Mouse (Mus musculus) testis, adult 2 months (tissue): ENCODE results near the gene Pfkm. TPM values are rescaled to one million over a fixed set of nuclear protein-coding genes. Genes with fewer than 3 reads are reported as not detected.
A peak's percentile ranks its signal among the peaks of the same experiment; 100 is the strongest.

Source experiments
- H3K27ac ChIP-seq: fragments of 200-500 bp; 2 replicates; pipeline ENCODE4 v1.5.1; 2012; ENCODE audit warnings: low read depth, low read length; ENCODE audit not compliant: control insufficient read depth, insufficient read depth
- H3K27me3 ChIP-seq: fragments of 200-500 bp; 2 replicates; pipeline ENCODE4 v1.6.1; 2012; ENCODE audit warnings: mild to moderate bottlenecking, low read length, moderate library complexity; ENCODE audit not compliant: control insufficient read depth, insufficient read depth
- H3K36me3 ChIP-seq: fragments of 200-500 bp; 2 replicates; pipeline ENCODE4 v1.6.1; 2012; ENCODE audit warnings: mild to moderate bottlenecking, low read length; ENCODE audit not compliant: control insufficient read depth, insufficient read depth
- H3K4me1 ChIP-seq: fragments of 200-500 bp; 2 replicates; pipeline ENCODE4 v1.6.1; 2012; ENCODE audit warnings: low read length; ENCODE audit not compliant: control insufficient read depth, insufficient read depth
- H3K4me3 ChIP-seq: fragments of 200-500 bp; 2 replicates; pipeline ENCODE4 v1.5.1; 2012; ENCODE audit warnings: low read depth, mild to moderate bottlenecking, low read length, moderate library complexity, mixed read lengths; ENCODE audit not compliant: control insufficient read depth
- CTCF ChIP-seq: fragments of 200-500 bp; IDR thresholded peaks from 2 replicates; pipeline ENCODE4 v1.5.1; 2012; ENCODE audit warnings: low read depth, mild to moderate bottlenecking, inconsistent platforms, low read length, moderate library complexity; ENCODE audit not compliant: control insufficient read depth, insufficient read depth, insufficient replicate concordance
- POLR2A ChIP-seq: fragments of 200-500 bp; IDR thresholded peaks from 2 replicates; pipeline ENCODE4 v1.6.1; 2012; ENCODE audit warnings: low read depth, mild to moderate bottlenecking, inconsistent platforms, low read length, moderate library complexity; ENCODE audit not compliant: control insufficient read depth
- polyA plus RNA-seq: library from polyadenylated mRNA; depleted of rRNA; stranded (reverse); fragments of >200 nt; gene quantifications from 2 replicates; pipeline ENCODE4 v1.2.3, GENCODE M21; 2012; rRNA removed

Pfkm gene
- polyA plus RNA-seq, 1 experiment, result 117 TPM

GRCm38 (mm10) chr15:98170917-98171316, 78.5 kb downstream of the Pfkm start:
- peak overlapping the region; percentile 89 for H3K4me3 ChIP-seq
- H3K27me3 ChIP-seq, result no peaks in the 10 kb centered on the region
- H3K4me1 ChIP-seq, result peaks cover 2% of the 10 kb centered on the region; the same call in 1 of the 2 replicates
- H3K27ac ChIP-seq, result no peak overlapping the region
- TF ChIP-seq CTCF (no peak), POLR2A (no peak)
- no peaks in the 10 kb centered on the region for H3K36me3 ChIP-seq

DNA sequence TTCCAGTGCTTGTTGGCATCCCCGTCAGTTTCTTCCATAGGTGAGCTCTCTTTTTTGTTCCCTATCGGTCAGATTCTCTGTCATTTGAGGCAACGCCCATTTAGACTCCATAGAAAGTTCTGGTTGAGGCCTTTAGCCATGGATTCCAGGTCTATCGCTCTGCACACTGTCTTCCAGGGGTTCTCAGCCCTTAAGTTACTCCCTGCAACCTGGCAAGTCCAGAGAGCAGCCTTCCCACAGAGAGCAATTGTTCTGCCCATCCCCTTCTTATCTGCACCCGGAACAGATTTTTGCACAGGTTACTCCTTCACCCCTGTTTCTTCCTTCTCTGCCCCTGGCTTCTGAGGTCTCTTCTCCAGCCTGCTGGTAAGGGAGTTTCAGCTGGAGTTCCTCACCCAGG, 79.7 kb downstream of the Pfkm start:
- no peak for TF ChIP-seq POLR2A
- TF ChIP-seq CTCF, result no peak
- Histone ChIP-seq H3K27me3 (no peaks in the 10 kb centered on the region), H3K4me1 (peaks cover 2% of the 10 kb centered on the region; the same call in 1 of the 2 replicates), H3K27ac (no peak overlapping the region), H3K36me3 (no peaks in the 10 kb centered on the region), H3K4me3 (peak overlapping the region; percentile 12)

DNA sequence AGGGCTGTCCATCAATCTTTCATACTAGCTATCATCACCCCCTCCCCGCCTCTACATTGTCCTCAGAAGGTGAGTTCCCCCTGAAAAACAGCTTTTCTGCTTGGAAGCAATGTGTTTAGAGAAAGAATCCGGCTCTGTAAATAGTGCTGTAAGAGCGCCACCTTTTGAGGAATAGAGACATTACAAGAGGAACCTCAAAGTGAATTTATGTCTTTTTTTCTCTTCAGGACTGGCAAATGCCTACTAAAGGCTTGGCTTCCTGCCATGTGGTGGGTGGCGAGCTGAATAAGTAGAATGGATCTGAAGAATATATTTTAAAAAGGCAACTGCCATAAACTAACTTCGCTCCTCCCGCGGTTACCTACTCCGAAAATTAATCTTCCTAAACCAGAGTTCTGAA, 81.4 kb downstream of the Pfkm start:
- no peaks in the 10 kb centered on the region for H3K4me1 ChIP-seq
- no peak overlapping the region for H3K4me3 ChIP-seq
- no peak overlapping the region for H3K27ac ChIP-seq
- TF ChIP-seq POLR2A, result no peak
- no peak for TF ChIP-seq CTCF
- no peaks in the 10 kb centered on the region for H3K27me3 ChIP-seq
- H3K36me3 ChIP-seq, result no peaks in the 10 kb centered on the region

DNA sequence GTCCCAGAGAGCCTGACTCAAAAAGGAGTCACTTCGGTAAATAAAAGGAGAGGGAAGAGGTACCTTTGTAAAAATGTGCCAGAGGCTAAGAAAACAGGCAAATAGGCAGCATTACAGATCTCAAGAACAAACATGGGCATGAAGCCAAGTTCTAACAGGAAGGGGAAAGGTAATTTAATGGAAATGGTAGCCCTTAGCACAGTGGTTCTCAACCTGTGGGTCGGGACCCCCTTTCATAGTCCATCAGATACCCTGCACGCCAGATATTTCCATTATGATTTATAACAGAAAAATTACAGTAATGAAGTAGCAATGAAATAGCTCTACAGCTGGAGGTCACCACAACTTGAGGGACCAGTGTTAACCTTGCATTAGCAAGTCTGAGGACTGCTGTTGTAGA, 84.9 kb downstream of the Pfkm start:
- Histone ChIP-seq H3K4me3 (no peak overlapping the region), H3K27ac (no peak overlapping the region), H3K36me3 (no peaks in the 10 kb centered on the region), H3K4me1 (peaks cover 14% of the 10 kb centered on the region), H3K27me3 (no peaks in the 10 kb centered on the region; the same call in 1 of the 2 replicates)
- TF ChIP-seq POLR2A (no peak), CTCF (no peak)

GRCm38 (mm10) chr15:98180567-98181131, 88.3 kb downstream of the Pfkm start:
- peak overlapping the region; percentile 59 for H3K27ac ChIP-seq

GRCm38 (mm10) chr15:98181132-98181711, 88.8 kb downstream of the Pfkm start:
- Histone ChIP-seq H3K4me1 (peaks cover 15% of the 10 kb centered on the region), H3K4me3 (peak overlapping the region; percentile 81), H3K27me3 (no peaks in the 10 kb centered on the region; the same call in 1 of the 2 replicates), H3K36me3 (no peaks in the 10 kb centered on the region), H3K27ac (peak overlapping the region; percentile 59)
- TF ChIP-seq POLR2A, result no peak; the same call in 1 of the 2 replicates
- TF ChIP-seq CTCF, result peak; percentile 50; the same call in 1 of the 2 replicates

More at GRCm38 (mm10) chr15:98180567-98181131, 88.3 kb downstream of the Pfkm start:
- H3K4me1 ChIP-seq, result peaks cover 15% of the 10 kb centered on the region
- H3K36me3 ChIP-seq, result no peaks in the 10 kb centered on the region
- H3K4me3 ChIP-seq, result peak overlapping the region; percentile 81
- no peaks in the 10 kb centered on the region; the same call in 1 of the 2 replicates for H3K27me3 ChIP-seq
- TF ChIP-seq POLR2A (no peak), CTCF (no peak)

Other genes with a start within 250 kb of the Pfkm start
- gene Hdac7, start 248.1 kb upstream of the Pfkm start, polyA plus RNA-seq, result 6.1 and 6.5 TPM in 2 replicates
- 5.4 and 5.7 TPM in 2 replicates for gene Vdr, start 182.0 kb upstream of the Pfkm start, polyA plus RNA-seq
- 55.7 and 58.7 TPM in 2 replicates for gene Tmem106c, start 128.4 kb upstream of the Pfkm start, polyA plus RNA-seq
- 13.5 and 14.6 TPM in 2 replicates for gene Col2a1, start 87.9 kb upstream of the Pfkm start, polyA plus RNA-seq
- gene Senp1, start 1.2 kb downstream of the Pfkm start, polyA plus RNA-seq, result 24.8 and 27.3 TPM in 2 replicates
- gene Asb8, start 73.0 kb downstream of the Pfkm start, polyA plus RNA-seq, result 131 and 132 TPM in 2 replicates
- 28.1 and 31.3 TPM in 2 replicates for gene Ccdc184, start 74.6 kb downstream of the Pfkm start, polyA plus RNA-seq
- gene Olfr288, start 103.0 kb downstream of the Pfkm start, polyA plus RNA-seq, result not detected in 2 replicates
- gene Gm44579, start 128.4 kb downstream of the Pfkm start, polyA plus RNA-seq, result not detected in 2 replicates
- not detected in 2 replicates for gene Olfr287, start 128.5 kb downstream of the Pfkm start, polyA plus RNA-seq
- gene Olfr286, start 141.9 kb downstream of the Pfkm start, polyA plus RNA-seq, result not detected in 2 replicates
- 627 and 718 TPM in 2 replicates for gene H1fnt, start 164.7 kb downstream of the Pfkm start, polyA plus RNA-seq
- gene Zfp641, start 203.6 kb downstream of the Pfkm start, polyA plus RNA-seq, result 0.65 and 0.81 TPM in 2 replicates
- not detected in 2 replicates for gene Olfr285, start 224.8 kb downstream of the Pfkm start, polyA plus RNA-seq
- not detected in 2 replicates for gene Olfr284, start 248.4 kb downstream of the Pfkm start, polyA plus RNA-seq